In the genomic region with DNA sequence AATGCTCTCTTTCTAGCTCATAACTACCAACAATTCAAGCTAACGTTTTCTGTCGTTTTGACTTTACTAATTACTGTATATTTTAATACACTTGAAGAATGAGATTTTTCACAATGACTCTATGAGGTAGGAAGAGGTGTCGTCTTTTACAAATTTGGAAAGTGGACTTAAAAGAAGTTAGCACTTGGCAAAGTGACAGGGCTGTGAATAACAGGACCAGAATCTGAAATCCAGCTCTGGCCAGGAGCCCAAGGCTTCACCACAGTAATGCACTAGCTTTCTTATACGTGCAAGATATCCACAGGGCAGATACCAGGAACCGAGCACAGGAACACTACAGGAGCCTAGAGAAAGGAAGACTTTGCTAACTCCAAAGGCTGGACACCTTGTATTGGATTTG, we compare ENCODE assay signal across 18 mouse cellular contexts. TPM values are rescaled to one million over a fixed set of nuclear protein-coding genes. Genes with fewer than 3 reads are reported as not detected.
DNase-seq lines count a peak whose midpoint lies in the region; ATAC-seq and TF ChIP-seq lines count a peak whose summit lies in the region.
"Had no signal": no experiment of that assay in that cellular context is flagged by ENCODE, and none has a peak within 500 bp of the region (broad histone marks: within the 10 kb centered on the region; RNA-seq: fewer than 3 reads in every experiment).

No protein-coding gene starts in this region.

- no peak for TF ChIP-seq CTCF in layer of hippocampus, adult 2 months (conservative IDR thresholded peaks at IDR 0.05)

- no peak for DNase-seq in forebrain, embryonic 11.5 days (ENCODE audit: low spot score)
- no peak for DNase-seq in layer of hippocampus, adult 2 months (ENCODE audit: low spot score in 2 of 2)
- DNase-seq in layer of hippocampus, adult 8-10 months (ENCODE audit: low spot score in 2 of 2) = no peak
- DNase-seq in 3134 (ENCODE audit: extremely low read depth, insufficient read length, low spot score) = peak; percentile 54
- DNase-seq in adrenal gland, postnatal 14 days = peak; percentile 63
- no peak for DNase-seq in kidney, adult 8-10 months
- DNase-seq in spleen, postnatal 4 days (ENCODE audit: low spot score in 2 of 2) = no peak
- DNase-seq: cerebellum, adult 11-12 months; heart, postnatal 10 days; kidney, postnatal 25 days; thymus, adult 18-20 months had no signal

- no peak for ATAC-seq in forebrain, embryonic 12.5 days (ENCODE audit: low FRiP score)
- no peak for ATAC-seq in forebrain, embryonic 11.5 days (replicated peaks; ENCODE audit: low FRiP score)
- ATAC-seq: intestine, postnatal 0 days had no signal

- peak overlapping the region; percentile 46; the same call in 1 of the 2 replicates for H3K27ac ChIP-seq in forebrain, embryonic 12.5 days
- no peak overlapping the region for H3K27ac ChIP-seq in forebrain, embryonic 11.5 days (ENCODE audit: low read depth, low read length)
- H3K27ac ChIP-seq in layer of hippocampus, adult 2 months = peak overlapping the region; percentile 63

- H3K9me3 ChIP-seq in forebrain, embryonic 12.5 days = no peaks in the 10 kb centered on the region
- no peaks in the 10 kb centered on the region for H3K9me3 ChIP-seq in forebrain, embryonic 11.5 days (ENCODE audit: control insufficient read depth, low read length)

- no peaks in the 10 kb centered on the region for H3K36me3 ChIP-seq in forebrain, embryonic 12.5 days (replicated peaks)
- no peaks in the 10 kb centered on the region for H3K36me3 ChIP-seq in forebrain, embryonic 11.5 days (ENCODE audit: control insufficient read depth, insufficient read depth, low read length)

- no peak overlapping the region for H3K4me2 ChIP-seq in forebrain, embryonic 12.5 days
- no peak overlapping the region for H3K4me2 ChIP-seq in forebrain, embryonic 11.5 days (ENCODE audit: low read depth, low read length, severe bottlenecking)

- no peak overlapping the region for H3K9ac ChIP-seq in forebrain, embryonic 12.5 days
- no peak overlapping the region for H3K9ac ChIP-seq in forebrain, embryonic 11.5 days (ENCODE audit: low read length)

- peaks cover 16% of the 10 kb centered on the region for H3K4me1 ChIP-seq in forebrain, embryonic 12.5 days
- H3K4me1 ChIP-seq in forebrain, embryonic 11.5 days (replicated peaks; ENCODE audit: control insufficient read depth, insufficient read depth, low read length) = peaks cover 7% of the 10 kb centered on the region

- WGBS in forebrain, embryonic 12.5 days = 70% methylated on average over 5 of the region's 5 CpGs
- WGBS in forebrain, embryonic 11.5 days = 82% methylated on average over 5 of the region's 5 CpGs

- no peak overlapping the region for H3K4me3 ChIP-seq in forebrain, embryonic 12.5 days (replicated peaks)
- no peak overlapping the region for H3K4me3 ChIP-seq in forebrain, embryonic 11.5 days (ENCODE audit: low read depth, low read length)
- H3K4me3 ChIP-seq in layer of hippocampus, adult 2 months = no peak overlapping the region

- H3K27me3 ChIP-seq in forebrain, embryonic 12.5 days = no peaks in the 10 kb centered on the region
- no peaks in the 10 kb centered on the region for H3K27me3 ChIP-seq in forebrain, embryonic 11.5 days (ENCODE audit: control insufficient read depth, insufficient read depth, low read length)

RNA-seq across cellular contexts. Expression of a gene that starts 17.2 kb away (rescaled TPM):
- 6.7 and 7.3 TPM in 2 replicates for polyA plus RNA-seq in forebrain, embryonic 12.5 days (2016; fragmentation: Nextera tagmentation; extraction: Ambion mirVana)
- polyA plus RNA-seq in forebrain, embryonic 11.5 days (2014; fragmentation: Nextera tagmentation; extraction: Ambion mirVana) = 8.0 and 9.2 TPM in 2 replicates
- 10 to 100 TPM; 52.6 to 68.0 TPM for total RNA-seq in layer of hippocampus, adult 2 months (2021)
- total RNA-seq in layer of hippocampus, adult 8-10 months (2022) = 10 to 100 TPM; 57.8 to 68.3 (median 62.2) TPM
- total RNA-seq in adrenal gland, postnatal 14 days (2021) = 17.2 and 27.3 TPM in 2 replicates
- total RNA-seq: MEL had no signal

RNA-seq across cellular contexts. Expression of a gene that starts 35.5 kb away (rescaled TPM):
- polyA plus RNA-seq in forebrain, embryonic 12.5 days (2016; fragmentation: Nextera tagmentation; extraction: Ambion mirVana) = not detected in 2 replicates
- not detected in 2 replicates for polyA plus RNA-seq in forebrain, embryonic 11.5 days (2014; fragmentation: Nextera tagmentation; extraction: Ambion mirVana)
- not detected for total RNA-seq in layer of hippocampus, adult 2 months (2021)
- not detected for total RNA-seq in layer of hippocampus, adult 8-10 months (2022)
- total RNA-seq in adrenal gland, postnatal 14 days (2021) = not detected in 2 replicates
- total RNA-seq: gastrocnemius, postnatal 4 days; heart, postnatal 10 days; liver, adult 2 months; MEL had no signal
- polyA plus RNA-seq: intestine, postnatal 0 days; liver, adult 2 months; lung, embryonic 16.5 days; spleen, adult 2 months had no signal

Comparison
In these comparisons a context has a peak if more than half of its experiments do, and no peak if none do; other contexts are left out.
1. DNase-seq: peak in 3134 (single experiment) and adrenal gland, postnatal 14 days (single experiment); none in forebrain, embryonic 11.5 days (single experiment), layer of hippocampus, adult 2 months (0 of 2), layer of hippocampus, adult 8-10 months (0 of 2), kidney, adult 8-10 months (0 of 2) and spleen, postnatal 4 days (0 of 2).